Mouse (Mus musculus) C2C12 (cell line): ENCODE results near the gene Igf2bp1. TPM values are rescaled to one million over a fixed set of nuclear protein-coding genes. Genes with fewer than 3 reads are reported as not detected.

Experiments
- H3K27me3 ChIP-seq: one replicate; pipeline ENCODE4 v1.6.1; 2011; ENCODE audit not compliant: control insufficient read depth, insufficient read depth, insufficient read length
- H3K36me3 ChIP-seq: one replicate; pipeline ENCODE4 v1.6.1; 2011; ENCODE audit not compliant: control insufficient read depth, insufficient read depth
- H3K4me3 ChIP-seq: one replicate; pipeline ENCODE4 v1.5.1; 2011; ENCODE audit warnings: mild to moderate bottlenecking, control low read depth; ENCODE audit not compliant: poor library complexity, insufficient read depth, severe bottlenecking
- H3K79me2 ChIP-seq: one replicate; pipeline ENCODE4 v1.6.1; 2011; ENCODE audit not compliant: control insufficient read depth, insufficient read depth
- H3K79me3 ChIP-seq: one replicate; pipeline ENCODE4 v1.6.1; 2011; ENCODE audit warnings: low read depth, control low read depth
- H3ac ChIP-seq: one replicate; pipeline ENCODE3; 2011; ENCODE audit warnings: low read depth; ENCODE audit not compliant: control insufficient read depth, insufficient read length
- CEBPB ChIP-seq: IDR thresholded peaks from one replicate; pipeline ENCODE4 v1.6.1; 2011; ENCODE audit warnings: low read depth, mild to moderate bottlenecking, control low read depth, moderate library complexity
- CTCF ChIP-seq: IDR thresholded peaks from one replicate; pipeline ENCODE4 v1.5.1; 2011; ENCODE audit not compliant: control insufficient read depth, insufficient read depth, insufficient read length
- FOSL1 ChIP-seq: IDR thresholded peaks from one replicate; pipeline ENCODE4 v1.8.0; 2011; ENCODE audit warnings: mild to moderate bottlenecking, low read length; ENCODE audit not compliant: poor library complexity, insufficient read depth, severe bottlenecking
- MAX ChIP-seq: IDR thresholded peaks from one replicate; pipeline ENCODE4 v1.6.1; 2011; ENCODE audit warnings: mild to moderate bottlenecking, control low read depth
- MYOD1 ChIP-seq: IDR thresholded peaks from one replicate; pipeline ENCODE4 v1.6.1; 2011; ENCODE audit warnings: low read depth; ENCODE audit not compliant: control insufficient read depth, insufficient read length
- MYOG ChIP-seq: IDR thresholded peaks from one replicate; pipeline ENCODE4 v1.6.1; 2011; ENCODE audit not compliant: control insufficient read depth, insufficient read length; ENCODE audit errors: extremely low read depth
- USF1 ChIP-seq: IDR thresholded peaks from one replicate; pipeline ENCODE4 v1.6.1; 2011; ENCODE audit warnings: low read depth, mild to moderate bottlenecking, control low read depth, moderate library complexity
- long read RNA-seq, 2 experiments: library from polyadenylated mRNA; unstranded; transcript quantifications; one replicate each; pipeline ENCODE4 v2.0.0; 2019 to 2020
- polyA plus RNA-seq: library from polyadenylated mRNA; unstranded; fragments of >200 nt; fragmentation: generic; extraction: Trizol; gene quantifications from one replicate; pipeline ENCODE4 v1.2.1, GENCODE M21; 2012; ENCODE audit warnings: missing spikeins

Gene Igf2bp1
- 0.74 TPM for polyA plus RNA-seq
- long read RNA-seq, experiment 1, partial matches to known transcripts = 0 of 1 reads
- long read RNA-seq, experiment 1, other reads (novel, unspliced or antisense) = 1 of 1 reads
- long read RNA-seq, experiment 2, partial matches to known transcripts = 0 of 2 reads
- long read RNA-seq, experiment 2, other reads (novel, unspliced or antisense) = 2 of 2 reads

- Histone ChIP-seq H3K36me3 (no peaks in the 10 kb centered on the region), H3ac (no peak within 1 kb of the TSS), H3K4me3 (no peak within 1 kb of the TSS), H3K79me2 (no peaks in the 10 kb centered on the region), H3K27me3 (peaks cover 32% of the 10 kb centered on the region), H3K79me3 (no peaks in the 10 kb centered on the region)
- no peak for TF ChIP-seq CEBPB
- no peak for TF ChIP-seq MYOD1
- TF ChIP-seq FOSL1 = no peak
Measured at GRCm38 (mm10) chr11:96005403-96006271, at the start of gene Igf2bp1. Igf2bp1 (minus strand) TSS chr11:96005940.

GRCm38 (mm10) chr11:96050854-96051253 lies 45.1 kb upstream of the Igf2bp1 start:
- H3K79me2 ChIP-seq = no peaks in the 10 kb centered on the region
- no peaks in the 10 kb centered on the region for H3K27me3 ChIP-seq
- H3ac ChIP-seq = no peak overlapping the region
- H3K36me3 ChIP-seq = peaks cover 93% of the 10 kb centered on the region
- TF ChIP-seq MYOG = no peak
- no peak for TF ChIP-seq USF1
- TF ChIP-seq FOSL1 = no peak
- no peak overlapping the region for H3K4me3 ChIP-seq
- peaks cover 5% of the 10 kb centered on the region for H3K79me3 ChIP-seq

- Histone ChIP-seq H3K79me2 (no peaks in the 10 kb centered on the region), H3K36me3 (peaks cover 87% of the 10 kb centered on the region)
- TF ChIP-seq USF1 (no peak), CEBPB (no peak), MYOD1 (no peak), FOSL1 (no peak), MYOG (no peak), MAX (no peak), CTCF (no peak)
Measured at GRCm38 (mm10) chr11:96049939-96050338, 44.2 kb upstream of the Igf2bp1 start.

GRCm38 (mm10) chr11:96047469-96048373 lies 42.0 kb upstream of the Igf2bp1 start:
- Histone ChIP-seq H3K36me3 (peaks cover 88% of the 10 kb centered on the region), H3K27me3 (no peaks in the 10 kb centered on the region), H3K79me2 (no peaks in the 10 kb centered on the region), H3K4me3 (no peak overlapping the region), H3ac (no peak overlapping the region), H3K79me3 (peaks cover 2% of the 10 kb centered on the region)
- TF ChIP-seq MYOD1 = no peak
- TF ChIP-seq FOSL1 = no peak
- no peak for TF ChIP-seq USF1
- TF ChIP-seq CEBPB = no peak
- TF ChIP-seq MAX = no peak
- no peak for TF ChIP-seq CTCF
- TF ChIP-seq MYOG = no peak

More at GRCm38 (mm10) chr11:96049939-96050338, 44.2 kb upstream of the Igf2bp1 start:
- H3K4me3 ChIP-seq = no peak overlapping the region
- no peaks in the 10 kb centered on the region for H3K27me3 ChIP-seq
- H3ac ChIP-seq = no peak overlapping the region
- peaks cover 5% of the 10 kb centered on the region for H3K79me3 ChIP-seq

GRCm38 (mm10) chr11:96046793-96047192 lies 41.1 kb upstream of the Igf2bp1 start:
- H3ac ChIP-seq = no peak overlapping the region
- H3K79me2 ChIP-seq = no peaks in the 10 kb centered on the region
- TF ChIP-seq FOSL1 (no peak), MAX (no peak), CTCF (no peak), MYOG (no peak), USF1 (no peak), MYOD1 (no peak), CEBPB (no peak)
- H3K4me3 ChIP-seq = no peak overlapping the region
- no peaks in the 10 kb centered on the region for H3K27me3 ChIP-seq
- H3K79me3 ChIP-seq = no peaks in the 10 kb centered on the region
- H3K36me3 ChIP-seq = peaks cover 84% of the 10 kb centered on the region
